8 mouse cellular contexts compared by ENCODE assay signal in genomic region chr19:10979184-10980168, GRCm38 (mm10). TPM values are rescaled to one million over a fixed set of nuclear protein-coding genes. Genes with fewer than 3 reads are reported as not detected.
DNase-seq lines count a peak whose midpoint lies in the region; ATAC-seq and TF ChIP-seq lines count a peak whose summit lies in the region.

No protein-coding gene starts in this region.

- ATAC-seq in heart, embryonic 13.5 days (ENCODE audit: extremely low read depth, insufficient number of reproducible peaks, low FRiP score, low TSS enrichment): no peak
- ATAC-seq in kidney, embryonic 16.5 days (ENCODE audit: low FRiP score, low TSS enrichment): peak; percentile 40

- H3K4me3 ChIP-seq in C2C12 (ENCODE audit: insufficient read depth, poor library complexity, severe bottlenecking): no peak overlapping the region
- H3K4me3 ChIP-seq in bone marrow macrophage, adult 2 months (ENCODE audit: insufficient read depth, low read length): peak overlapping the region; percentile 51
- no peak overlapping the region for H3K4me3 ChIP-seq in heart, embryonic 13.5 days
- H3K4me3 ChIP-seq in kidney, embryonic 16.5 days (ENCODE audit: low read length): no peak overlapping the region
- H3K4me3 ChIP-seq in liver, adult 2 months (ENCODE audit: insufficient read depth, low read depth, low read length): no peak overlapping the region

- H3ac ChIP-seq in C2C12 (ENCODE audit: control insufficient read depth, insufficient read length, low read depth): no peak overlapping the region

- no peaks in the 10 kb centered on the region for H3K27me3 ChIP-seq in C2C12 (ENCODE audit: control insufficient read depth, insufficient read depth, insufficient read length)
- H3K27me3 ChIP-seq in heart, embryonic 13.5 days (replicated peaks): peaks cover 8% of the 10 kb centered on the region; the same call in 1 of the 2 replicates
- H3K27me3 ChIP-seq in kidney, embryonic 16.5 days (ENCODE audit: insufficient read depth, low read length): no peaks in the 10 kb centered on the region
- no peaks in the 10 kb centered on the region for H3K27me3 ChIP-seq in liver, adult 2 months (ENCODE audit: control insufficient read depth, insufficient read depth, low read length)

- no peaks in the 10 kb centered on the region for H3K79me3 ChIP-seq in C2C12 (ENCODE audit: low read depth)

- DNase-seq in fibroblast of lung, adult 2 months (ENCODE audit: low read depth): peak; percentile 42
- peak; percentile 26 for DNase-seq in liver, adult 2 months (ENCODE audit: extremely low read depth, low read depth, low spot score)
- DNase-seq in monocyte, adult 2 months (ENCODE audit: low read depth in 1 of 2, low spot score in 2 of 2): peak; percentile 89 to 90
- peak; percentile 73 to 83 for DNase-seq in spleen, postnatal 14 days (ENCODE audit: low spot score in 2 of 2)

- peaks cover 7% of the 10 kb centered on the region for H3K4me1 ChIP-seq in bone marrow macrophage, adult 2 months (ENCODE audit: control insufficient read depth, insufficient read depth, low read length)
- H3K4me1 ChIP-seq in heart, embryonic 13.5 days: peaks cover 9% of the 10 kb centered on the region
- H3K4me1 ChIP-seq in kidney, embryonic 16.5 days (ENCODE audit: insufficient read depth, low read length): peaks cover 8% of the 10 kb centered on the region
- H3K4me1 ChIP-seq in liver, adult 2 months (ENCODE audit: control insufficient read depth, insufficient read depth, low read length): no peaks in the 10 kb centered on the region

- 10% methylated on average over 18 of the region's 18 CpGs for WGBS in heart, embryonic 13.5 days
- WGBS in kidney, embryonic 16.5 days: 15% methylated on average over 18 of the region's 18 CpGs
- 13% methylated on average over 18 of the region's 18 CpGs for WGBS in liver, adult 2 months

- peak; percentile 29 for TF ChIP-seq CTCF in C2C12 (IDR thresholded peaks at IDR 0.05; ENCODE audit: control insufficient read depth, insufficient read depth, insufficient read length)
- peak; percentile 89 for TF ChIP-seq CTCF in bone marrow macrophage, adult 2 months (IDR thresholded peaks at IDR 0.05; ENCODE audit: low read depth, low read length)
- TF ChIP-seq CTCF in liver, adult 2 months (IDR thresholded peaks at IDR 0.05; ENCODE audit: low read depth, low read length): peak; percentile 77

- H3K9ac ChIP-seq in heart, embryonic 13.5 days: no peak overlapping the region
- 0 out of 2 replicates have a peak overlapping the region, but pooled peaks have one; percentile 15 for H3K9ac ChIP-seq in kidney, embryonic 16.5 days (replicated peaks; ENCODE audit: low read length)
- H3K9ac ChIP-seq in liver, adult 2 months (ENCODE audit: low read depth, low read length): no peak overlapping the region

- H3K27ac ChIP-seq in bone marrow macrophage, adult 2 months (ENCODE audit: insufficient read depth, low read depth, low read length): no peak overlapping the region
- no peak overlapping the region for H3K27ac ChIP-seq in heart, embryonic 13.5 days (replicated peaks)
- no peak overlapping the region for H3K27ac ChIP-seq in kidney, embryonic 16.5 days (ENCODE audit: low read length)
- no peak overlapping the region for H3K27ac ChIP-seq in liver, adult 2 months (replicated peaks; ENCODE audit: insufficient read depth, low read depth, low read length)

- no peaks in the 10 kb centered on the region for H3K79me2 ChIP-seq in C2C12 (ENCODE audit: control insufficient read depth, insufficient read depth)
- no peaks in the 10 kb centered on the region for H3K79me2 ChIP-seq in liver, adult 2 months (ENCODE audit: control insufficient read depth, insufficient read depth, low read length)

- H3K36me3 ChIP-seq in C2C12 (ENCODE audit: control insufficient read depth, insufficient read depth): no peaks in the 10 kb centered on the region
- H3K36me3 ChIP-seq in heart, embryonic 13.5 days: no peaks in the 10 kb centered on the region
- no peaks in the 10 kb centered on the region for H3K36me3 ChIP-seq in kidney, embryonic 16.5 days (ENCODE audit: insufficient read depth, low read length)
- H3K36me3 ChIP-seq in liver, adult 2 months (ENCODE audit: control insufficient read depth, insufficient read depth, low read length): no peaks in the 10 kb centered on the region

- peak overlapping the region; percentile 44 for H3K4me2 ChIP-seq in heart, embryonic 13.5 days
- peak overlapping the region; percentile 18; the same call in 1 of the 2 replicates for H3K4me2 ChIP-seq in kidney, embryonic 16.5 days (replicated peaks; ENCODE audit: low read depth, low read length)

- no peak for TF ChIP-seq POLR2A in bone marrow macrophage, adult 2 months (IDR thresholded peaks at IDR 0.05; ENCODE audit: borderline replicate concordance, low read depth, low read length)
- no peak for TF ChIP-seq POLR2A in liver, adult 2 months (IDR thresholded peaks at IDR 0.05; ENCODE audit: extremely low read depth, insufficient read depth, low read length)

- no peaks in the 10 kb centered on the region for H3K9me3 ChIP-seq in heart, embryonic 13.5 days
- H3K9me3 ChIP-seq in kidney, embryonic 16.5 days (ENCODE audit: low read length): no peaks in the 10 kb centered on the region

TF ChIP-seq in C2C12, 6 proteins besides CTCF, POLR2A, EP300 and RAD21:
- TF ChIP-seq MYOD1 (IDR thresholded peaks at IDR 0.05; ENCODE audit: control insufficient read depth, insufficient read length, low read depth) (no peak), USF1 (IDR thresholded peaks at IDR 0.05; ENCODE audit: low read depth) (no peak)
TF ChIP-seq in C2C12: peak in this region for 0.

RNA-seq across cellular contexts. Expression of gene Ms4a10, which starts 5.0 kb away (rescaled TPM):
- not detected for polyA plus RNA-seq in C2C12 (2012; fragmentation: generic; extraction: Trizol)
- not detected in 2 replicates for polyA plus RNA-seq in bone marrow macrophage, adult 2 months (2012; ENCODE audit: insufficient read depth, insufficient read length, missing spikeins)
- polyA plus RNA-seq in heart, embryonic 13.5 days (2015; fragmentation: Nextera tagmentation; extraction: Ambion mirVana): 0.15 TPM in 1 of 2 replicates, not detected in the other
- not detected in 2 replicates for polyA plus RNA-seq in kidney, embryonic 16.5 days (2015; fragmentation: Nextera tagmentation; extraction: Ambion mirVana)
- total RNA-seq in liver, adult 2 months (2014; rRNA removed): not detected in 2 replicates
- polyA plus RNA-seq in liver, adult 2 months (2012; rRNA removed): not detected in 2 replicates

RNA-seq across cellular contexts. Expression of gene Ms4a15, which starts 13.6 kb away (rescaled TPM):
- polyA plus RNA-seq in C2C12 (2012; fragmentation: generic; extraction: Trizol): not detected
- not detected in 2 replicates for polyA plus RNA-seq in bone marrow macrophage, adult 2 months (2012; ENCODE audit: insufficient read depth, insufficient read length, missing spikeins)
- not detected in 2 replicates for polyA plus RNA-seq in heart, embryonic 13.5 days (2015; fragmentation: Nextera tagmentation; extraction: Ambion mirVana)
- not detected in 2 replicates for polyA plus RNA-seq in kidney, embryonic 16.5 days (2015; fragmentation: Nextera tagmentation; extraction: Ambion mirVana)
- not detected in 2 replicates for total RNA-seq in liver, adult 2 months (2014; rRNA removed)
- not detected in 2 replicates for polyA plus RNA-seq in liver, adult 2 months (2012; rRNA removed)

RNA-seq across cellular contexts. Expression of gene Ccdc86, which starts 30.4 kb away (rescaled TPM):
- 31.3 TPM for polyA plus RNA-seq in C2C12 (2012; fragmentation: generic; extraction: Trizol)
- polyA plus RNA-seq in bone marrow macrophage, adult 2 months (2012; ENCODE audit: insufficient read depth, insufficient read length, missing spikeins): 11.1 and 11.6 TPM in 2 replicates
- 18.8 and 19.9 TPM in 2 replicates for polyA plus RNA-seq in heart, embryonic 13.5 days (2015; fragmentation: Nextera tagmentation; extraction: Ambion mirVana)
- 32.2 and 33.5 TPM in 2 replicates for polyA plus RNA-seq in kidney, embryonic 16.5 days (2015; fragmentation: Nextera tagmentation; extraction: Ambion mirVana)
- total RNA-seq in liver, adult 2 months (2014; rRNA removed): 1.2 and 1.3 TPM in 2 replicates
- 4.3 and 4.4 TPM in 2 replicates for polyA plus RNA-seq in liver, adult 2 months (2012; rRNA removed)

RNA-seq across cellular contexts. Expression of gene Ms4a18, which starts 38.4 kb away (rescaled TPM):
- polyA plus RNA-seq in C2C12 (2012; fragmentation: generic; extraction: Trizol): not detected
- not detected in 2 replicates for polyA plus RNA-seq in bone marrow macrophage, adult 2 months (2012; ENCODE audit: insufficient read depth, insufficient read length, missing spikeins)
- polyA plus RNA-seq in heart, embryonic 13.5 days (2015; fragmentation: Nextera tagmentation; extraction: Ambion mirVana): not detected in 2 replicates
- polyA plus RNA-seq in kidney, embryonic 16.5 days (2015; fragmentation: Nextera tagmentation; extraction: Ambion mirVana): not detected in 2 replicates
- total RNA-seq in liver, adult 2 months (2014; rRNA removed): not detected in 2 replicates
- not detected in 2 replicates for polyA plus RNA-seq in liver, adult 2 months (2012; rRNA removed)

RNA-seq across cellular contexts. Expression of gene Ptgdr2, which starts 42.5 kb away (rescaled TPM):
- polyA plus RNA-seq in C2C12 (2012; fragmentation: generic; extraction: Trizol): 0.07 TPM
- polyA plus RNA-seq in bone marrow macrophage, adult 2 months (2012; ENCODE audit: insufficient read depth, insufficient read length, missing spikeins): not detected in 2 replicates
- polyA plus RNA-seq in heart, embryonic 13.5 days (2015; fragmentation: Nextera tagmentation; extraction: Ambion mirVana): 0.11 TPM in 1 of 2 replicates, not detected in the other
- 0.10 TPM in 1 of 2 replicates, not detected in the other for polyA plus RNA-seq in kidney, embryonic 16.5 days (2015; fragmentation: Nextera tagmentation; extraction: Ambion mirVana)
- total RNA-seq in liver, adult 2 months (2014; rRNA removed): not detected in 2 replicates
- polyA plus RNA-seq in liver, adult 2 months (2012; rRNA removed): not detected in 2 replicates

Comparison
In these comparisons a context has a peak if more than half of its experiments do, and no peak if none do; other contexts are left out.
1. CTCF ChIP-seq: peak in every context shown above with its lines; median percentile 89 in bone marrow macrophage, adult 2 months; 77 in liver, adult 2 months; 29 in C2C12.
2. DNase-seq: peak in every context shown above with its lines; median percentile 90 in monocyte, adult 2 months; 78 in spleen, postnatal 14 days; 42 in fibroblast of lung, adult 2 months; 26 in liver, adult 2 months.